Mouse (Mus musculus): ENCODE data around the gene Rd3.

DNA sequence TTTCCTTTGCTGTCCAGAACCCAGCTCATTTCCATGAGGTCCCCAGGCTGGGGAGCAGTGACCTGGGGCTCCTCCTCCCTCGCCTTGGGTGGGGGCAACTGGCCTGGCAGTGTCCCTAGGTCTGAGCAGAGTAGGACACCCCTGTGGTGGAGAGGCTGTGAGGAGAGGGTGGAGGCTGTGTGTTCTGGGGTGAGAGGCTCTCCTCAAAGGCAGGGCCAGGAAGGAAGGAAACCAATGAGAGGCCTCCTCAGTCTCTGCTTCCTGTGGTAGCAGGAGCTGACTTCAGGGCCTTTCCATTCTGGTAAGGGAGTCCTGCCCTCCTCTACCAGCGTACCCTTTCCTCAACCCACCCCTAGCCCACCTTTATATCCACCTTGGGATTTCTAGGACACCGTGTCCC is 20.9 kb upstream of the Rd3 start:
- TF ChIP-seq ZC3H11A (IDR thresholded peaks at IDR 0.05; ENCODE audit: borderline replicate concordance, low read depth, low read length) (no peak), HCFC1 (IDR thresholded peaks at IDR 0.05; ENCODE audit: borderline replicate concordance, insufficient read depth, low read length) (no peak), MAFK (IDR thresholded peaks at IDR 0.05; ENCODE audit: insufficient read depth, low read depth, low read length) (no peak), CHD2 (IDR thresholded peaks at IDR 0.05; ENCODE audit: low read depth, low read length) (no peak)
